Mouse (Mus musculus) liver, postnatal 0 days (tissue): ENCODE results near the gene Fscn2. TPM values are rescaled to one million over a fixed set of nuclear protein-coding genes. Genes with fewer than 3 reads are reported as not detected.

ENCODE experiments used
- ATAC-seq: fragments of 200-750 bp; cut with Nextera tagmentation; 2 replicates; pipeline ENCODE4 v1.8.0; 2017; ENCODE audit warnings: mild to moderate bottlenecking, moderate library complexity
- DNase-seq: peaks from one replicate; pipeline ENCODE4 v3.0.0-alpha.2; 2016
- H3K27ac ChIP-seq: fragments of 300-500 bp; sonication (generic); 2 replicates; pipeline ENCODE4 v1.5.1; 2014; ENCODE audit warnings: antibody characterized with exemption, moderate library complexity, mild to moderate bottlenecking, low read depth
- H3K27me3 ChIP-seq: fragments of 300-500 bp; sonication (generic); 2 replicates; pipeline ENCODE4 v1.6.1; 2014; ENCODE audit warnings: low read length, control low read depth, mixed read lengths; ENCODE audit not compliant: insufficient read depth
- H3K36me3 ChIP-seq: fragments of 300-500 bp; sonication (generic); replicated peaks from 2 replicates; pipeline ENCODE4 v1.6.1; 2014; ENCODE audit warnings: mild to moderate bottlenecking, control low read depth, low read length, moderate library complexity, mixed read lengths; ENCODE audit not compliant: insufficient read depth
- H3K4me1 ChIP-seq: fragments of 300-500 bp; sonication (generic); 2 replicates; pipeline ENCODE4 v1.6.1; 2014; ENCODE audit warnings: antibody characterized with exemption, mild to moderate bottlenecking, control low read depth; ENCODE audit not compliant: insufficient read depth
- H3K4me2 ChIP-seq: fragments of 300-500 bp; sonication (generic); 2 replicates; pipeline ENCODE4 v1.6.1; 2014; ENCODE audit warnings: low read depth, mild to moderate bottlenecking, low read length, moderate library complexity, mixed read lengths
- H3K4me3 ChIP-seq: fragments of 300-500 bp; sonication (generic); 2 replicates; pipeline ENCODE4 v1.5.1; 2014; ENCODE audit warnings: low read depth, low read length
- H3K9ac ChIP-seq: fragments of 300-500 bp; sonication (generic); replicated peaks from 2 replicates; pipeline ENCODE4 v1.6.1; 2014; ENCODE audit warnings: mild to moderate bottlenecking, moderate library complexity
- H3K9me3 ChIP-seq: fragments of 300-500 bp; sonication (generic); 2 replicates; pipeline ENCODE4 v1.6.1; 2016; ENCODE audit warnings: mild to moderate bottlenecking, control low read depth, low read length, mixed read lengths
- CTCF ChIP-seq: sonication (generic); IDR thresholded peaks from 2 replicates; pipeline ENCODE4 v1.5.1; 2016; ENCODE audit warnings: antibody characterized with exemption, low read depth
- EP300 ChIP-seq: IDR thresholded peaks from 2 replicates; pipeline ENCODE4 v1.6.1; 2016; ENCODE audit warnings: antibody characterized with exemption, low read depth, mild to moderate bottlenecking
- WGBS: fragments of 180-500 bp; shearing (Covaris S2); extraction: QIAGEN DNeasy Blood & Tissue Kit; methylation state at CpG from one replicate; pipeline ENCODE4 v1.1.7; 2014; ENCODE audit not compliant: insufficient replicate concordance; 5-methylcytosine and 5-hydroxymethylcytosine counted together
- polyA plus RNA-seq: library from polyadenylated mRNA; unstranded; fragments of >200 nt; fragmentation: Nextera tagmentation; extraction: Ambion mirVana; gene quantifications from 2 replicates; pipeline ENCODE4 v1.2.1, GENCODE M21; 2015

The Fscn2 gene
- polyA plus RNA-seq, 1 experiment from 2014 or later = not detected

DNA sequence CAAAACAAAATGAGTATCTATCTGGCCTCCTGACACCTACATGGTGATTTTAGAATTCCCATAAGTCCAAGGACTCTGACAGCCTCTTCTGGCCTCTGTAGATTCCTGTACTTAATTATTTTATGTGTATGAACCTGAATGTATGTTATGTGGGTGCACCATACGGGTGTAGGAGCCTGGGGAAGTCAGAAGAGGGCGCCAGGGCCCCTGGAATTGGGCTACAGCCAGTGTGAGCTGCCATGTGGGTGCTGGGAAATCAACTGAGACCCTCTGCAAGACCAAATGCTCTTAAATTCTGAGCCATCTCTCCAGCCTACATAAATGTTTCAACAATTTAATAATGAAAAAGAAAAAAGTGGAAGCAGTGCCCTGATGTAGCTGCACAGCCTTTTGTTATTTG is 23.9 kb upstream of the Fscn2 start:
- no peaks in the 10 kb centered on the region for H3K9me3 ChIP-seq
- no peaks in the 10 kb centered on the region for H3K36me3 ChIP-seq
- 49% methylated on average over 2 of the region's 2 CpGs for WGBS
- ATAC-seq = no peak
- no peak overlapping the region for H3K4me2 ChIP-seq
- H3K27me3 ChIP-seq = no peaks in the 10 kb centered on the region
- peak; percentile 13 for DNase-seq
- peak; percentile 36 for TF ChIP-seq CTCF
- no peak for TF ChIP-seq EP300
- no peak overlapping the region for H3K27ac ChIP-seq
- H3K4me3 ChIP-seq = no peak overlapping the region
- H3K4me1 ChIP-seq = peaks cover 6% of the 10 kb centered on the region; the same call in 1 of the 2 replicates
- H3K9ac ChIP-seq = no peak overlapping the region

- WGBS = 66% methylated on average over 3 of the region's 3 CpGs
- Histone ChIP-seq H3K9me3 (no peaks in the 10 kb centered on the region), H3K4me1 (peaks cover 6% of the 10 kb centered on the region; the same call in 1 of the 2 replicates), H3K9ac (no peak overlapping the region), H3K4me2 (no peak overlapping the region), H3K36me3 (no peaks in the 10 kb centered on the region), H3K4me3 (no peak overlapping the region), H3K27ac (no peak overlapping the region), H3K27me3 (no peaks in the 10 kb centered on the region)
- TF ChIP-seq CTCF (peak; percentile 13; the same call in 1 of the 2 replicates), EP300 (no peak)
- no peak for ATAC-seq
- DNase-seq = peak; percentile 8
Measured at GRCm38 (mm10) chr11:120338786-120339185, 22.5 kb upstream of the Fscn2 start.

GRCm38 (mm10) chr11:120339978-120340513 is 21.3 kb upstream of the Fscn2 start:
- Histone ChIP-seq H3K4me1 (peaks cover 6% of the 10 kb centered on the region; the same call in 1 of the 2 replicates), H3K4me3 (no peak overlapping the region)

GRCm38 (mm10) chr11:120341661-120342060 is 19.7 kb upstream of the Fscn2 start:
- Histone ChIP-seq H3K4me3 (no peak overlapping the region), H3K4me1 (peaks cover 6% of the 10 kb centered on the region), H3K4me2 (no peak overlapping the region), H3K9me3 (no peaks in the 10 kb centered on the region), H3K27me3 (no peaks in the 10 kb centered on the region), H3K9ac (no peak overlapping the region), H3K36me3 (peaks cover 9% of the 10 kb centered on the region), H3K27ac (no peak overlapping the region)
- TF ChIP-seq EP300 (no peak), CTCF (no peak)
- no peak for ATAC-seq
- WGBS = 86% methylated on average over 4 of the region's 4 CpGs
- DNase-seq = peak; percentile 8

More at GRCm38 (mm10) chr11:120339978-120340513, 21.3 kb upstream of the Fscn2 start:
- H3K9ac ChIP-seq = no peak overlapping the region; the same call in 1 of the 2 replicates
- TF ChIP-seq CTCF (no peak), EP300 (peak; percentile 39; the same call in 1 of the 2 replicates)
- peak overlapping the region; percentile 55 for H3K4me2 ChIP-seq
- 35% methylated on average over 10 of the region's 10 CpGs for WGBS
- H3K27me3 ChIP-seq = no peaks in the 10 kb centered on the region
- peak overlapping the region; percentile 81 for H3K27ac ChIP-seq
- H3K9me3 ChIP-seq = no peaks in the 10 kb centered on the region
- peaks cover 2% of the 10 kb centered on the region for H3K36me3 ChIP-seq
- peak; percentile 56 for DNase-seq
- ATAC-seq = peak; percentile 81

- Histone ChIP-seq H3K36me3 (peaks cover 10% of the 10 kb centered on the region), H3K9me3 (no peaks in the 10 kb centered on the region), H3K4me1 (peaks cover 6% of the 10 kb centered on the region), H3K9ac (no peak overlapping the region), H3K27ac (no peak overlapping the region), H3K4me2 (no peak overlapping the region), H3K4me3 (no peak overlapping the region), H3K27me3 (no peaks in the 10 kb centered on the region)
- no peak for TF ChIP-seq CTCF
- TF ChIP-seq EP300 = no peak
- no peak for ATAC-seq
- WGBS = 76% methylated on average over 5 of the region's 5 CpGs
- DNase-seq = peak; percentile 11
Measured at GRCm38 (mm10) chr11:120342656-120343160, 18.6 kb upstream of the Fscn2 start.

DNA sequence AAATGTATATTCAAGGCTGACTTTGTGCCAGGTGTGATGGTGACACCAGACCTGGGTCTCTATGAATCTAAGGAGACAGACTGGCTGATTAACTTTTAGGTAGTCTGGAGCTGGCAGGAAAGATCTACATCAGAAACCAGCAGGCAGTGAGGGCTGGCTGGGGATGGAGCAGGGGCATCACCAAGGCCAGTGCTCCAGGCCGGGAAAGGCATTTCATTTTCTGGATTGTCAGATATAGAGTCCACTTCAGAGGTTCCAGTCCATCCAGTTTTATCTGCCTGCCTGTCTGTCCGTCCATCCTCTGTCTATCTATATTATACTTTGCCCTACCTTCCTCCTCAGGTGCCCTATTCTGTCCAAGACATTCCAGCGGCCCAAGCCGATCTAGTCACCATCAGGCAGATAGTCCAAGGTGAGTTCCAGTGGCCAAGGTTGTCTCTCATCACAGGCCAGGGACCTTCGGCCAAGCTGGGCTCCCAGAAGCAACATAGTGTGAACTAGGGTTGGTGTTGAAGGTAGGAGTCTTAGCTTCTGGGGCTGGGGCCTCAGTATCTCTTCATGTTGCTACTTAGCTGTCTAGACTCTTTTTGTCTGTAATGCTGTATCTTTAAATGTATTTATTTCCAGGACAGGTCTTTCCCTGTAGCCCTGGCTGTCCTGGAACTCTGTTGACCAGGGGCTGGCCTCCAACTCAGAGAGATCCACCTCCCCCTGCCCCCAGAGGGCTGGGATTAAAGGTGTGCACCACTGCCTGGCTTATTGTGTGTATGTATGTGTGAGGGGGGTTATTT is 17.6 kb upstream of the Fscn2 start:
- H3K4me2 ChIP-seq = no peak overlapping the region
- H3K36me3 ChIP-seq = peaks cover 10% of the 10 kb centered on the region
- WGBS = 63% methylated on average over 5 of the region's 5 CpGs
- no peak for ATAC-seq
- no peaks in the 10 kb centered on the region for H3K9me3 ChIP-seq
- no peaks in the 10 kb centered on the region for H3K27me3 ChIP-seq
- no peak overlapping the region for H3K9ac ChIP-seq
- DNase-seq = peak; percentile 15
- TF ChIP-seq EP300 (no peak), CTCF (no peak)
- H3K4me3 ChIP-seq = no peak overlapping the region
- H3K4me1 ChIP-seq = peaks cover 7% of the 10 kb centered on the region
- no peak overlapping the region for H3K27ac ChIP-seq
